Mouse (Mus musculus): Measurements from ENCODE around the gene Paox.
"Not testable (repeated sequence)": the region's sequence is repeated elsewhere in the genome, so short reads cannot be mapped to it uniquely, and the experiment has no call there.

DNA sequence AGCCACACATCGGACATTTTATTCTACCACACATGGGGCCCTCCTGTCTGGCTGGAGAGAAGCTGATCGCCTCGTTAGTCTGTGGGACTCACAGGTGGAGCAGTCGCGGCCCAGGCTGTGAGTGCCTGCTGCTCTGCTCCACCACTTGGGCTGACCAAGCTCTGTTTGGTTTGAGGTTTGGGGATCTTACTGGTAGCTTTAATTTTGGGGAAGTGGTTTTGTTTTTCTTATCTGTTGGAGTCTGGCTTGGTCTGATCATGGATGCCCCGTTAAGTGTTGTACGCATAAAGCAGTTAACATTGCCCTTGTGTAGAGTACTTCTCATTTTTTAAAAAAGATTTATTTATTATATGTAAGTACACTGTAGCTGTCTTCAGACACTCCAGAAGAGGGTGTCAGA, 18.4 kb downstream of the Paox start:
- not testable (repeated sequence) for TF ChIP-seq POLR2A (IDR thresholded peaks at IDR 0.05; ENCODE audit: insufficient read length, low read depth); E2F4 (IDR thresholded peaks at IDR 0.05; ENCODE audit: insufficient read depth); MAX (IDR thresholded peaks at IDR 0.05; ENCODE audit: low read depth); REST (IDR thresholded peaks at IDR 0.05; ENCODE audit: insufficient read depth, insufficient read length); MYOG (IDR thresholded peaks at IDR 0.05; ENCODE audit: control insufficient read depth in 1 of 3, insufficient read depth in 1 of 3, insufficient read length in 2 of 3, low read depth in 2 of 3); TCF12 (IDR thresholded peaks at IDR 0.05; ENCODE audit: insufficient read depth, poor library complexity, severe bottlenecking); CEBPB (IDR thresholded peaks at IDR 0.05; ENCODE audit: insufficient read depth, poor library complexity, severe bottlenecking); POLR2AphosphoS2 (IDR thresholded peaks at IDR 0.05; ENCODE audit: insufficient read length, low read depth)
